ENCODE assay signal across 16 mouse cellular contexts in the genomic region with DNA sequence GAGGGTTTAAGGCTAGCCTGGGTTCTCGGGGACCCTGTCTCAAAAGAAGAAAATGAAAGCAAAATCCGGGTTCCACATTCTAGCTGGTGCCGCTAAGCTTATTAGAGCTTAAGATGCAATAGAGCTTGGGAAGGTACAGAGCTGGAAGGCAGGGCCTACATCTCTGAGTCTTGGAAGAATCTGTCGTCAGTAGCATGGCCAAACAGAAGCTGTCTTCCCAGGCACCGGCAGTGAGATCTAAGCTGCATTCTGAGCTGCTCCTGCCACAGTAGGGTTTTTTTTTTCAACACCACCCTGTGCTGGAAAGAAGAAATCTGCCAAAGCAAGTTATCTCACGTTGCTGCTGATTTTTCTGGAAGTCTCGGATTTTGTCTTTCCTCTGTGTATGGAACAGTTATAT.
"Had no signal": no experiment of that assay in that cellular context is flagged by ENCODE, and none has a peak within 500 bp of the region (broad histone marks: within the 10 kb centered on the region; RNA-seq: fewer than 3 reads in every experiment).

No protein-coding gene starts in this region.

- H3K9ac ChIP-seq: limb, embryonic 12.5 days; limb, embryonic 15.5 days; liver, embryonic 14.5 days; liver, postnatal 0 days; lung, embryonic 14.5 days; midbrain, embryonic 12.5 days; midbrain, embryonic 15.5 days; neural tube, embryonic 12.5 days; neural tube, embryonic 15.5 days had no signal

- DNase-seq: kidney, adult 2 months; kidney, postnatal 25 days; left cerebral cortex, postnatal 4 days; liver, postnatal 0 days; lung, embryonic 14.5 days had no signal

- H3K36me3 ChIP-seq: limb, embryonic 12.5 days; limb, embryonic 15.5 days; midbrain, embryonic 12.5 days; midbrain, embryonic 15.5 days; neural tube, embryonic 12.5 days; neural tube, embryonic 15.5 days had no signal

- H3K9me3 ChIP-seq: limb, embryonic 12.5 days; limb, embryonic 15.5 days; midbrain, embryonic 12.5 days; midbrain, embryonic 15.5 days; neural tube, embryonic 12.5 days; neural tube, embryonic 15.5 days had no signal

- H3K27me3 ChIP-seq: limb, embryonic 12.5 days; limb, embryonic 15.5 days; midbrain, embryonic 12.5 days; midbrain, embryonic 15.5 days; neural tube, embryonic 12.5 days; neural tube, embryonic 15.5 days had no signal

- H3K4me3 ChIP-seq: limb, embryonic 12.5 days; limb, embryonic 15.5 days; midbrain, embryonic 12.5 days; midbrain, embryonic 15.5 days; neural tube, embryonic 12.5 days; neural tube, embryonic 15.5 days had no signal

- H3K27ac ChIP-seq: kidney, postnatal 0 days; limb, embryonic 12.5 days; limb, embryonic 15.5 days; liver, embryonic 14.5 days; macrophage; midbrain, embryonic 12.5 days; midbrain, embryonic 15.5 days; neural tube, embryonic 12.5 days; neural tube, embryonic 15.5 days had no signal

- H3K4me1 ChIP-seq: limb, embryonic 12.5 days; neural tube, embryonic 12.5 days had no signal

- H3K4me2 ChIP-seq: limb, embryonic 12.5 days; limb, embryonic 15.5 days; liver, embryonic 11.5 days; lung, embryonic 14.5 days; midbrain, embryonic 12.5 days; midbrain, embryonic 15.5 days; neural tube, embryonic 12.5 days; neural tube, embryonic 15.5 days had no signal

- ATAC-seq: liver, postnatal 0 days; lung, postnatal 0 days; midbrain, embryonic 15.5 days had no signal
